Mouse (Mus musculus) embryonic facial prominence, embryonic 12.5 days (tissue): Measurements from ENCODE around the gene Il17ra. TPM values are rescaled to one million over a fixed set of nuclear protein-coding genes. Genes with fewer than 3 reads are reported as not detected.

ENCODE experiments used
- ATAC-seq: fragments of 200-750 bp; cut with Nextera tagmentation; 2 replicates; pipeline ENCODE4 v1.8.0; 2017; ENCODE audit not compliant: insufficient number of reproducible peaks, insufficient read depth, low FRiP score, low TSS enrichment
- H3K27ac ChIP-seq: fragments of 300-500 bp; sonication (generic); 2 replicates; pipeline ENCODE4 v1.5.1; 2016; ENCODE audit warnings: mild to moderate bottlenecking
- H3K27me3 ChIP-seq: fragments of 300-500 bp; sonication (generic); 2 replicates; pipeline ENCODE4 v1.6.1; 2016; ENCODE audit warnings: mild to moderate bottlenecking, moderate library complexity
- H3K36me3 ChIP-seq: fragments of 300-500 bp; sonication (generic); 2 replicates; pipeline ENCODE4 v1.6.1; 2016; ENCODE audit warnings: mild to moderate bottlenecking
- H3K4me1 ChIP-seq: fragments of 300-500 bp; sonication (generic); 2 replicates; pipeline ENCODE4 v1.6.1; 2016
- H3K4me2 ChIP-seq: fragments of 300-500 bp; sonication (generic); replicated peaks from 2 replicates; pipeline ENCODE4 v1.6.1; 2016; ENCODE audit warnings: mild to moderate bottlenecking, moderate library complexity
- H3K4me3 ChIP-seq: fragments of 300-500 bp; sonication (generic); 2 replicates; pipeline ENCODE4 v1.5.1; 2016; ENCODE audit warnings: mild to moderate bottlenecking
- H3K9ac ChIP-seq: fragments of 300-500 bp; sonication (generic); 2 replicates; pipeline ENCODE4 v1.6.1; 2016; ENCODE audit warnings: mild to moderate bottlenecking, moderate library complexity
- H3K9me3 ChIP-seq: fragments of 300-500 bp; sonication (generic); 2 replicates; pipeline ENCODE4 v1.6.1; 2016; ENCODE audit warnings: mild to moderate bottlenecking, moderate library complexity
- WGBS: fragments of 180-500 bp; shearing (Covaris S2); methylation state at CpG from one replicate; pipeline ENCODE4 v1.1.7; 2016; 5-methylcytosine and 5-hydroxymethylcytosine counted together
- polyA plus RNA-seq: library from polyadenylated mRNA; unstranded; fragments of >200 nt; fragmentation: Nextera tagmentation; extraction: Ambion mirVana; gene quantifications from 2 replicates; pipeline ENCODE4 v1.2.1, GENCODE M21; 2016

The Il17ra gene
- polyA plus RNA-seq, 1 experiment from 2014 or later: 4.1 TPM

DNA sequence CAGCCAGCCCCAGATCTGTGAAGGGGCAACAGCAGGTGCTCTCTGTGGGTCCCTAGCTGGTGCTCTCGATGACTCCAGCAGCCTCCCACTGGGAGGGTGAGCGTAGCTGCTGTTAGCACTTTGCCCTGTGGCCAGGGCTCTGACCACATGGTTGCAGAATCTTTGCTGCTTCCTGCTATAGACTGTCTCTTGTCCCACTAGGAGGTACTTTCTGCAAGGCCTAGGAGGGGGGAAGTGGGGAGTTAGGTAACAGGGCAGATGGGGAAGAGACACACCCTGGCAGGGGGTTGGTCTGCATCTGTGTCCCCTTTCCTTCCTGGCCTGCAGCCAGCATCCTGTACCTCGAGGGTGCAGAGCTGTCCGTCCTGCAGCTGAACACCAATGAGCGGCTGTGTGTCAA is 10.4 kb downstream of the Il17ra start:
- Histone ChIP-seq H3K36me3 (no peaks in the 10 kb centered on the region), H3K27ac (no peak overlapping the region), H3K4me3 (no peak overlapping the region), H3K4me2 (no peak overlapping the region), H3K4me1 (peaks cover 16% of the 10 kb centered on the region), H3K9me3 (no peaks in the 10 kb centered on the region), H3K27me3 (no peaks in the 10 kb centered on the region), H3K9ac (no peak overlapping the region)
- ATAC-seq: no peak
- WGBS: 34% methylated on average over 5 of the region's 5 CpGs

- Histone ChIP-seq H3K36me3 (no peaks in the 10 kb centered on the region), H3K4me2 (no peak overlapping the region), H3K27me3 (no peaks in the 10 kb centered on the region), H3K4me1 (peaks cover 16% of the 10 kb centered on the region), H3K9ac (no peak overlapping the region), H3K9me3 (no peaks in the 10 kb centered on the region), H3K4me3 (no peak overlapping the region), H3K27ac (no peak overlapping the region)
- WGBS: 83% methylated on average over 8 of the region's 8 CpGs
- ATAC-seq: no peak
Observed at GRCm38 (mm10) chr6:120475288-120475687, 12.2 kb downstream of the Il17ra start.

DNA sequence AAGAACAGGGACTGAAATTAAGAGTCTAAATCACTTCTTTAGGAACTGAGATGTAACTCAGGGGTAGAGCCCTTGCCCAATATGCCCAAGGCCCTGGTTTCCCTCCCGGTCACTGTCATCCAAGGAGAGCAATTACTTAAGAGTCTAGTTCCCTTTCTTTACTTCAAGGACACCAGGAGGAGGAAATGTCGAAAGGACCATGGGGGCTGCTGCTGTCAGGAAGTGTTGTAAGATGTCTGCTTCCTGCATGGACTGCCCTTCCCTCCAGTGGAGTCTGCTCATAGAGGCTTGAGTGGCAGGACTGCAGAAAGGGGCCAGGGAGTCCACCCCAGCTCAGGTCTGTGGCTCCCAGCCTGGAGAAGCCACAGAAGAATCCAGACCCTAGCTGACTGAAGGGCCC is 16.3 kb downstream of the Il17ra start:
- Histone ChIP-seq H3K36me3 (peaks cover 10% of the 10 kb centered on the region; the same call in 1 of the 2 replicates), H3K4me1 (no peaks in the 10 kb centered on the region), H3K4me3 (no peak overlapping the region), H3K9me3 (no peaks in the 10 kb centered on the region), H3K9ac (no peak overlapping the region), H3K27ac (no peak overlapping the region), H3K4me2 (no peak overlapping the region), H3K27me3 (no peaks in the 10 kb centered on the region)
- ATAC-seq: no peak
- 91% methylated on average over 2 of the region's 2 CpGs for WGBS

GRCm38 (mm10) chr6:120480361-120480760 is 17.3 kb downstream of the Il17ra start:
- Histone ChIP-seq H3K36me3 (peaks cover 10% of the 10 kb centered on the region; the same call in 1 of the 2 replicates), H3K27me3 (no peaks in the 10 kb centered on the region), H3K27ac (no peak overlapping the region), H3K9me3 (no peaks in the 10 kb centered on the region), H3K9ac (no peak overlapping the region), H3K4me3 (no peak overlapping the region), H3K4me1 (no peaks in the 10 kb centered on the region), H3K4me2 (no peak overlapping the region)
- no peak for ATAC-seq
- 82% methylated on average over 5 of the region's 5 CpGs for WGBS

- no peaks in the 10 kb centered on the region for H3K4me1 ChIP-seq
- H3K4me2 ChIP-seq: no peak overlapping the region
- no peak for ATAC-seq
- H3K4me3 ChIP-seq: no peak overlapping the region
- 87% methylated on average over 6 of the region's 6 CpGs for WGBS
- H3K9me3 ChIP-seq: no peaks in the 10 kb centered on the region
- no peaks in the 10 kb centered on the region for H3K27me3 ChIP-seq
- H3K27ac ChIP-seq: no peak overlapping the region
- H3K9ac ChIP-seq: no peak overlapping the region
- peaks cover 10% of the 10 kb centered on the region; the same call in 1 of the 2 replicates for H3K36me3 ChIP-seq
Observed at GRCm38 (mm10) chr6:120481538-120481937, 18.5 kb downstream of the Il17ra start.

GRCm38 (mm10) chr6:120482021-120482420 is 19.0 kb downstream of the Il17ra start:
- ATAC-seq: no peak
- 92% methylated on average over 14 of the region's 14 CpGs for WGBS
- peaks cover 10% of the 10 kb centered on the region; the same call in 1 of the 2 replicates for H3K36me3 ChIP-seq

GRCm38 (mm10) chr6:120482756-120483155 is 19.7 kb downstream of the Il17ra start:
- H3K36me3 ChIP-seq: peaks cover 10% of the 10 kb centered on the region; the same call in 1 of the 2 replicates
- no peak overlapping the region for H3K4me2 ChIP-seq
- H3K27ac ChIP-seq: no peak overlapping the region
- 33% methylated on average over 6 of the region's 6 CpGs for WGBS
- no peak for ATAC-seq
- no peaks in the 10 kb centered on the region for H3K9me3 ChIP-seq
- H3K9ac ChIP-seq: no peak overlapping the region
- H3K4me1 ChIP-seq: no peaks in the 10 kb centered on the region
- H3K27me3 ChIP-seq: no peaks in the 10 kb centered on the region
- H3K4me3 ChIP-seq: no peak overlapping the region

More at GRCm38 (mm10) chr6:120482021-120482420, 19.0 kb downstream of the Il17ra start:
- Histone ChIP-seq H3K4me2 (no peak overlapping the region), H3K9me3 (no peaks in the 10 kb centered on the region), H3K27ac (no peak overlapping the region), H3K4me3 (no peak overlapping the region), H3K9ac (no peak overlapping the region), H3K27me3 (no peaks in the 10 kb centered on the region), H3K4me1 (no peaks in the 10 kb centered on the region)

- Histone ChIP-seq H3K9ac (no peak overlapping the region), H3K4me1 (no peaks in the 10 kb centered on the region), H3K4me3 (no peak overlapping the region), H3K27ac (no peak overlapping the region), H3K36me3 (peaks cover 10% of the 10 kb centered on the region; the same call in 1 of the 2 replicates), H3K4me2 (no peak overlapping the region), H3K9me3 (no peaks in the 10 kb centered on the region), H3K27me3 (no peaks in the 10 kb centered on the region)
- no peak for ATAC-seq
- WGBS: 32% methylated on average over 8 of the region's 8 CpGs
Observed at GRCm38 (mm10) chr6:120483211-120483626, 20.2 kb downstream of the Il17ra start.

GRCm38 (mm10) chr6:120485038-120485437 is 22.0 kb downstream of the Il17ra start:
- Histone ChIP-seq H3K27me3 (0 out of 2 replicates have a peak, but pooled peaks cover 5% of the 10 kb centered on the region), H3K4me2 (no peak overlapping the region), H3K27ac (no peak overlapping the region), H3K9me3 (no peaks in the 10 kb centered on the region), H3K4me1 (no peaks in the 10 kb centered on the region), H3K4me3 (no peak overlapping the region), H3K36me3 (peaks cover 10% of the 10 kb centered on the region; the same call in 1 of the 2 replicates), H3K9ac (no peak overlapping the region)
- WGBS: 84% methylated on average over 3 of the region's 3 CpGs
- ATAC-seq: no peak

GRCm38 (mm10) chr6:120486051-120486510 is 23.0 kb downstream of the Il17ra start:
- no peak overlapping the region for H3K27ac ChIP-seq

DNA sequence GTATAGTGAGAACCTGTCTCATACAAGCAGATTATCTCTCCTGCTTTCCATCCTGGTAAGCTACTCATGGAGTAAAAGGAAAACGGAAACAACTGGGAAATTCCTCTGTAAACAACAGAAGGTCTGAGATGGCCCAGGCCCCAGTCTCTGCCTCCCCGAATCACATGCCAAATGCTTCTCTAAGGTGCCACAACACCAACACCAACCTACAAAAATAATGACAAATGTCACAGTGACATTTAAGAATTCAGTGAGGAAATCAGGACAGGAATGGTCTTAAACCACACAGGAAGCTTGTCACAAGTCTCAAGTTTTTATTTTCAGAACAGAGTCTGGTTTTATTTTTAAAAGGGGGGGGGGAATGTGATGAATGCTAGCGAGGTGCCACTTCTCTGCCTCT is 25.6 kb downstream of the Il17ra start:
- Histone ChIP-seq H3K9me3 (no peaks in the 10 kb centered on the region), H3K4me2 (no peak overlapping the region), H3K27ac (no peak overlapping the region), H3K27me3 (peaks cover 39% of the 10 kb centered on the region), H3K4me1 (peaks cover 14% of the 10 kb centered on the region), H3K9ac (no peak overlapping the region), H3K36me3 (no peaks in the 10 kb centered on the region), H3K4me3 (no peak overlapping the region)
- WGBS: 67% methylated on average over 3 of the region's 3 CpGs
- no peak for ATAC-seq

More at GRCm38 (mm10) chr6:120486051-120486510, 23.0 kb downstream of the Il17ra start:
- no peak overlapping the region for H3K9ac ChIP-seq
- H3K4me3 ChIP-seq: no peak overlapping the region
- ATAC-seq: no peak
- H3K36me3 ChIP-seq: peaks cover 6% of the 10 kb centered on the region; the same call in 1 of the 2 replicates
- no peaks in the 10 kb centered on the region for H3K9me3 ChIP-seq
- peaks cover 16% of the 10 kb centered on the region for H3K27me3 ChIP-seq
- 59% methylated on average over 8 of the region's 8 CpGs for WGBS
- no peak overlapping the region for H3K4me2 ChIP-seq
- no peaks in the 10 kb centered on the region for H3K4me1 ChIP-seq

DNA sequence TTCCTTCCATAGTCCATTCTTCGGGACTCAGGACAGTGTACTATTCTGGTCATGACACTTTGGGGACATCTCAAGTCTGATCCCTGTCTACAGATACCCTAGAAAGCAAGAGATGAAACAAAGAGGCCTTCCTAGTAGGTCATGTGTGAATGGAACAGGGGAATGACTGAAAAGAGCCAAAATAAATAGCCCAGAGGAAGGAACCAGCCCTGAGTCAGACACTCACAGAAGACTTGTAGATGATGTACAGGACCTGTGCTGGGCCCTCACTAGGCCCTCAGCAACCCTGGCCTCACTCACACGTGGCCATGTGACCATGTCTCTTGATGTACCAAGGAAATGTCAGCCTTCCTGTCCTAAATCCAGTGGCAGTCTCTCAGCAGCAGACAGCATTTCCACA is 26.4 kb downstream of the Il17ra start:
- H3K27ac ChIP-seq: no peak overlapping the region
- H3K4me1 ChIP-seq: peaks cover 14% of the 10 kb centered on the region
- no peak overlapping the region for H3K4me3 ChIP-seq
- WGBS: 66% methylated on average over 2 of the region's 2 CpGs
- no peaks in the 10 kb centered on the region for H3K36me3 ChIP-seq
- H3K9ac ChIP-seq: no peak overlapping the region
- ATAC-seq: no peak
- no peak overlapping the region for H3K4me2 ChIP-seq
- H3K9me3 ChIP-seq: no peaks in the 10 kb centered on the region
- peaks cover 40% of the 10 kb centered on the region for H3K27me3 ChIP-seq
